Mouse (Mus musculus) MEL-GATA-1-ER (cell line): Measurements from ENCODE around the gene Ddx6.

Experiments
- DNase-seq: peaks from one replicate; pipeline ENCODE4 v3.0.0-alpha.2; 2012; ENCODE audit warnings: low read depth; ENCODE audit errors: extremely low read depth

The Ddx6 gene

GRCm38 (mm10) chr9:44640646-44641357, 36.1 kb downstream of the Ddx6 start:
- DNase-seq: no peak

- no peak for DNase-seq
These were observed 36.9 kb downstream of the Ddx6 start for GRCm38 (mm10) chr9:44641616-44642015.

- DNase-seq: no peak
These were observed 38.4 kb downstream of the Ddx6 start for GRCm38 (mm10) chr9:44643103-44643502.

GRCm38 (mm10) chr9:44644186-44644585, 39.5 kb downstream of the Ddx6 start:
- DNase-seq: no peak

GRCm38 (mm10) chr9:44645481-44645880, 40.8 kb downstream of the Ddx6 start:
- DNase-seq: no peak

GRCm38 (mm10) chr9:44645924-44646323, 41.2 kb downstream of the Ddx6 start:
- no peak for DNase-seq

GRCm38 (mm10) chr9:44646366-44646765, 41.7 kb downstream of the Ddx6 start:
- DNase-seq: no peak

- DNase-seq: no peak
These were observed 42.3 kb downstream of the Ddx6 start for GRCm38 (mm10) chr9:44647026-44647425.

- DNase-seq: no peak
These were observed 43.0 kb downstream of the Ddx6 start for GRCm38 (mm10) chr9:44647656-44648055.

GRCm38 (mm10) chr9:44648881-44649281, 44.2 kb downstream of the Ddx6 start:
- DNase-seq: no peak

GRCm38 (mm10) chr9:44652027-44652426, 47.3 kb downstream of the Ddx6 start:
- no peak for DNase-seq

- DNase-seq: no peak
These were observed 49.2 kb downstream of the Ddx6 start for GRCm38 (mm10) chr9:44653896-44654295.

- peak; percentile 67 for DNase-seq
These were observed 50.7 kb downstream of the Ddx6 start for GRCm38 (mm10) chr9:44655098-44656066.

- no peak for DNase-seq
These were observed 59.0 kb downstream of the Ddx6 start for GRCm38 (mm10) chr9:44663706-44664105.

GRCm38 (mm10) chr9:44671416-44671815, 66.7 kb downstream of the Ddx6 start:
- no peak for DNase-seq

- peak; percentile 11 for DNase-seq
These were observed 67.7 kb downstream of the Ddx6 start for GRCm38 (mm10) chr9:44672291-44672865.

- DNase-seq: no peak
These were observed 68.3 kb downstream of the Ddx6 start, which contains the start of gene Treh for GRCm38 (mm10) chr9:44673005-44673404. Gene Treh, plus strand, starts transcription at chr9:44673233.

GRCm38 (mm10) chr9:44678288-44678871, 73.7 kb downstream of the Ddx6 start:
- DNase-seq: no peak

- no peak for DNase-seq
These were observed 74.9 kb downstream of the Ddx6 start for GRCm38 (mm10) chr9:44679565-44679964.

- no peak for DNase-seq
These were observed 78.4 kb downstream of the Ddx6 start for GRCm38 (mm10) chr9:44683046-44683445.
